Comparison of ENCODE assay signal across 14 mouse cellular contexts in genomic region chr1:160053510-160054305, GRCm38 (mm10). TPM values are rescaled to one million over a fixed set of nuclear protein-coding genes. Genes with fewer than 3 reads are reported as not detected.
DNase-seq lines count a peak whose midpoint lies in the region; ATAC-seq and TF ChIP-seq lines count a peak whose summit lies in the region.
"Had no signal": no experiment of that assay in that cellular context is flagged by ENCODE, and none has a peak within 500 bp of the region (broad histone marks: within the 10 kb centered on the region; RNA-seq: fewer than 3 reads in every experiment).

No protein-coding gene starts in this region.

- POLR2A ChIA-PET in Patski (lab: Charles Lee), result interaction anchor here (0.6 kb wide), 1 partner anchor 87 kb away, joined by 3 read pairs; no protein-coding TSS in a partner anchor

- no peak for DNase-seq in kidney, adult 18-20 months
- no peak for DNase-seq in Patski (ENCODE audit: low read depth, low spot score)
- peak; percentile 45 to 47 for DNase-seq in natural killer cell, adult 2 months (ENCODE audit: low spot score in 2 of 2)
- DNase-seq in urinary bladder, adult 2 months (ENCODE audit: low spot score), result no peak
- no peak for DNase-seq in layer of hippocampus, postnatal 25 days (ENCODE audit: extremely low spot score in 1 of 2, low spot score in 1 of 2)
- no peak for DNase-seq in retina, embryonic 14.5 days (ENCODE audit: low spot score)
- DNase-seq: adrenal gland, postnatal 10 days; cerebellum, adult 9-11 months; midbrain, embryonic 14.5 days had no signal

- in situ Hi-C loops in Patski (cut with MboI; ENCODE audit: low pct_unique_long_range_greater_than_20kb), result loop anchor here (25.0 kb wide), 1 partner anchor 766 kb away; no protein-coding TSS in a partner anchor

- H3K36me3 ChIP-seq in kidney, embryonic 15.5 days, result no peaks in the 10 kb centered on the region
- H3K36me3 ChIP-seq in liver, embryonic 15.5 days (replicated peaks), result no peaks in the 10 kb centered on the region; the same call in 1 of the 2 replicates
- H3K36me3 ChIP-seq: hindbrain, embryonic 13.5 days had no signal

- 71% methylated on average over 5 of the region's 5 CpGs for WGBS in kidney, embryonic 15.5 days
- WGBS in liver, embryonic 15.5 days (ENCODE audit: insufficient replicate concordance), result 54% methylated on average over 5 of the region's 5 CpGs

- H3K4me3 ChIP-seq in kidney, embryonic 15.5 days (replicated peaks), result no peak overlapping the region
- no peak overlapping the region for H3K4me3 ChIP-seq in liver, embryonic 15.5 days (replicated peaks)
- H3K4me3 ChIP-seq: erythroblast, embryonic 14.5 days; hindbrain, embryonic 13.5 days; left cerebral cortex, adult 2 months had no signal

- no peak overlapping the region for H3K27ac ChIP-seq in kidney, embryonic 15.5 days
- H3K27ac ChIP-seq in liver, embryonic 15.5 days (replicated peaks), result peak overlapping the region; percentile 24; the same call in 1 of the 2 replicates
- H3K27ac ChIP-seq: hindbrain, embryonic 13.5 days; left cerebral cortex, adult 2 months had no signal

- TF ChIP-seq CTCF in Patski (IDR thresholded peaks at IDR 0.05), result no peak

- H3K4me1 ChIP-seq in kidney, embryonic 15.5 days, result peaks cover 20% of the 10 kb centered on the region; the same call in 1 of the 2 replicates
- H3K4me1 ChIP-seq in liver, embryonic 15.5 days (replicated peaks), result peaks cover 81% of the 10 kb centered on the region
- H3K4me1 ChIP-seq: hindbrain, embryonic 13.5 days had no signal

- 0 out of 2 replicates have a peak, but pooled peaks have one; percentile 22 for ATAC-seq in kidney, embryonic 15.5 days (replicated peaks; ENCODE audit: low FRiP score)
- ATAC-seq in Patski, result peak; percentile 85
- ATAC-seq in liver, embryonic 15.5 days (ENCODE audit: insufficient read depth), result peak; percentile 81

- no peak overlapping the region for H3K9ac ChIP-seq in kidney, embryonic 15.5 days
- no peak overlapping the region for H3K9ac ChIP-seq in liver, embryonic 15.5 days
- H3K9ac ChIP-seq: hindbrain, embryonic 13.5 days had no signal

- CTCF ChIA-PET in Patski (lab: Charles Lee), result interaction anchor here (2.5 kb wide), 1 partner anchor 9 kb away, joined by 14 read pairs; the partner anchor contains the start of gene 4930523C07Rik

- no peak overlapping the region for H3K4me2 ChIP-seq in kidney, embryonic 15.5 days
- H3K4me2 ChIP-seq in liver, embryonic 15.5 days, result peak overlapping the region; percentile 16; the same call in 1 of the 2 replicates
- H3K4me2 ChIP-seq: hindbrain, embryonic 13.5 days had no signal

- no peaks in the 10 kb centered on the region for H3K27me3 ChIP-seq in kidney, embryonic 15.5 days
- H3K27me3 ChIP-seq in Patski, result no peaks in the 10 kb centered on the region
- H3K27me3 ChIP-seq in liver, embryonic 15.5 days, result no peaks in the 10 kb centered on the region
- H3K27me3 ChIP-seq: hindbrain, embryonic 13.5 days had no signal

- H3K9me3 ChIP-seq in kidney, embryonic 15.5 days (replicated peaks), result no peaks in the 10 kb centered on the region
- no peaks in the 10 kb centered on the region for H3K9me3 ChIP-seq in liver, embryonic 15.5 days (replicated peaks)
- H3K9me3 ChIP-seq: hindbrain, embryonic 13.5 days had no signal

RNA-seq across cellular contexts. Expression of gene 4930523C07Rik, which starts 9.5 kb away (rescaled TPM):
- polyA plus RNA-seq in kidney, embryonic 15.5 days (2015; fragmentation: Nextera tagmentation; extraction: Ambion mirVana), result 20.5 and 26.0 TPM in 2 replicates
- 33.1 TPM for polyA plus RNA-seq in Patski (2021)
- polyA plus RNA-seq in liver, embryonic 15.5 days (2015; fragmentation: Nextera tagmentation; extraction: Ambion mirVana), result 24.9 and 25.5 TPM in 2 replicates
- 24.9 and 29.4 TPM in 2 replicates for polyA plus RNA-seq in urinary bladder, adult 2 months (2012; rRNA removed)
- total RNA-seq in layer of hippocampus, postnatal 25 days (2021), result 1 to 10 TPM; 1.5 to 2.8 TPM

Comparison
In these comparisons a context has a peak if more than half of its experiments do, and no peak if none do; other contexts are left out.
1. ATAC-seq: peak in every context shown above with its lines; median percentile 85 in Patski; 81 in liver, embryonic 15.5 days; 22 in kidney, embryonic 15.5 days.
2. DNase-seq: peak in natural killer cell, adult 2 months (2 of 2); none in kidney, adult 18-20 months (single experiment), Patski (single experiment), urinary bladder, adult 2 months (single experiment), layer of hippocampus, postnatal 25 days (0 of 2) and retina, embryonic 14.5 days (single experiment).